Mouse (Mus musculus): ENCODE measurements at regions not wholly inside any gene's neighbourhood (a gene's known extent, or its start where the extent isn't known, plus 50 kb on each side); places are given as distances from the start of the nearest gene placed in this dataset.

DNA sequence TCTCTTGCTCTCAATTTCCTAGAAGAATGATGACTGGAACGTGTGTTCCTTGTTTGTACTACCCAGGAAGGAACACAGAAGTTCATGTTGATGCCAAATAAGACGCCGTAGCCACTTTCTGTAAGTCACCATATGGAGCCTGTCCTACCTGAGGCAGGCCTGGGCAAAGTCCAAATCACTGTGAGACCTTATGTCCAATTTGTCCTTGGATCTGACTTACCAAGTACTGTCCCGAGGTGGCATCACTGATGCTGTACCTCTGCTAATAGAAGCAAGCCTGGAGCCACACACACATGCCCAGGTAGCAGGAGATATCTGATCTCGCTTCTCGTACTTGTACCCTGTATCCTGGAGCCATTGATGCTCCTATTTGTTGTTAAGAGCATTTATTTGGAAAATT is 91.2 kb upstream of the E2f7 start:
- DNase-seq: no peak

DNA sequence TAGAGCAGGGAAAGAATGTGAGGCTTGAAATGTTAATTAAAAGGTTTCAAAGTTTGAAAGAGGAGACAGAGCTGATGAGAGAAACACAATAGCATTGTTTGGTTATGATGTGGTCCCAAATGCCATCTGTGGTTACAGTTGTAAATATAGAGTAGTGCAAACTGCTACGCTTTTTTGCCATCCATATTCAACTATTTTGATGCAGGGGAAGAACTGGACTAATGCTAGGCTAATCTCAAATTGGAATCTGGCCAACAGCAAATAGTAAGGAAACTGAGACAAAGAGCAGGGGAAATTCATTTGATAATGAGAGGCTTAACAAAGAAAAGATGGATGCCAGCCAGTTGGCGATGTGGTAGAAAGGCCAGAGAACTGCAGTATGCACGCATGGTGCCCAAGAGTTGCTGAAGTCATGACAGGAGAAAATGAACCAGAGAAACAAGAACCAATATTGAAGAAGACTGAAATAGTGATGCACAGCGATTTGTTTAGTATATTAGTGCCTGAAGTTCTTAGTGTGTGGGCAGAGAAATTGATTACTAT is 87.0 kb upstream of the E2f7 start:
- DNase-seq: no peak

DNA sequence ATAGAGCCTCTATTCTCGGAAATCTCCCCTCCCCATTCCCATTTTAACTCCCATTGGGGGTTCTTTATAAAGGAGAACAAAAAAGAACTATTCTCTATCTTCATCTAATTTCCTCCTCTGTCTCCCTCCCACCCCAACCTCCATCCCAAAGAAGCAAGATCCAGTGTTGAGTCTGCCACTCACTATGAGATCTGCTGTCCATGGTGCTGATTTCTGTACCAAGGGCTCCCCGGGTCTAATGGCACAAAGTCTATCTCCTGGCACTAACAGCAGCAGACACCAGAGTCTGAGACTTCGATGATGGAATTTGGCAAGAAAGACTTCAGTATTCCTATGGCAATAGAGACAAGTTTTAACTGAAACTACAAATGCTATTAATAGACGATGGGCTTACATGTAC is 68.7 kb upstream of the E2f7 start:
- no peak for DNase-seq

Measured in lung, adult 18-20 months (tissue).